Mouse (Mus musculus) gastrocnemius, postnatal 10 days (tissue): ENCODE measurements around the gene Pak6. TPM values are rescaled to one million over a fixed set of nuclear protein-coding genes. Genes with fewer than 3 reads are reported as not detected.

Source experiments
- DNase-seq: peaks from one replicate; pipeline ENCODE4 v3.0.0; 2021; ENCODE audit warnings: mixed read lengths
- total RNA-seq, 2 experiments: library from RNA; stranded (reverse); gene quantifications; 2 replicates each; pipeline ENCODE4 v1.2.3; 2021

The Pak6 gene
- total RNA-seq, 2 experiments from 2014 or later, result 0.33 to 0.43 TPM

DNA sequence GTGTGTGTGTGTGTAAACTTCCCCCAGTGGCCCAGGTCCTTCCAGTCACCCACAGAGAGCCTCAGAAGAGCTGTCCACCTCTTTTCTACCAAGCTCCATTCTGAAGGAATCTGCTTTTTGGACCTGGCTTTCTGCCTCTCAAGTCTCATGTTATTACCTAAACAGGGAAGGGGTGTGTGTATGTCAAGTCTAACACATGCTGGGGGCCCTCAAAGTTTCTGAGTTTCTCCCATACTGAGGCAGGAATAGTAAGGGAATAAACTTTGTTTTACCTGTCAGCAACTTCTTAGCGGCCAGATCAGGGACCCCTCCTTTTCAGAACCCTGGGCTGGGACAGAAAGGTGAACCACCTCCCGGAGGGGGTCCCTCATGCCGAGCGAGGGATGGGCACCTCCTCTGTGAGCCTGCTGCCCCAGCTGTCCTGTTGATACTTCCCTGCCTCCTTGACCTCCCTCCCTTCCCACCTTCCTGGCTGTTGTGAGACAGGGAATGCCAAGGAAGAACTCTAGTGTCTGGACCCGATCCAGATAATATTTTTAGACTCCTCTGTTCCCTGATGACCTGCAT lies 34.3 kb downstream of the Pak6 start:
- no peak for DNase-seq

DNA sequence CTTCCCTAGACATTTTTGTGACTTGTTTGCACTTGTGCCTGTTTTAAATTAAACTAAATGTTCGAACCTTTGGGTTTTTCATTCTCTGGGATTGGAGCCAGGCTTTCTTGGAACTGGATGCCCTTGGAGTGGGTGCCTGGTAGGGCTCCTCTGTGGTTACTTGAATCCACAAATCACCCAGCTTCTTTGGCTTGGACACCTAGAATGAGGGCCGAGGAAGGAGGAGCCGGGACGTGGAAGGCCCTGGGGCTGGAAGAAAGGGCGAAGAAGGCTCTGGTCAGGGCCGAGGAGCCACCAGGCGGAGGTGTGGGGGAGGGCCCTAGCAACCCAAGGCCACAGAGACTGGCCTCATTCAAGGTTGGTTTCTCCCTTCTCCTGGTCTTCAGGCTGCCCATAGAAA lies 34.9 kb downstream of the Pak6 start:
- DNase-seq, result no peak

- DNase-seq, result peak; percentile 94
Measured at GRCm38 (mm10) chr2:118700179-118701062, 37.3 kb downstream of the Pak6 start.

DNA sequence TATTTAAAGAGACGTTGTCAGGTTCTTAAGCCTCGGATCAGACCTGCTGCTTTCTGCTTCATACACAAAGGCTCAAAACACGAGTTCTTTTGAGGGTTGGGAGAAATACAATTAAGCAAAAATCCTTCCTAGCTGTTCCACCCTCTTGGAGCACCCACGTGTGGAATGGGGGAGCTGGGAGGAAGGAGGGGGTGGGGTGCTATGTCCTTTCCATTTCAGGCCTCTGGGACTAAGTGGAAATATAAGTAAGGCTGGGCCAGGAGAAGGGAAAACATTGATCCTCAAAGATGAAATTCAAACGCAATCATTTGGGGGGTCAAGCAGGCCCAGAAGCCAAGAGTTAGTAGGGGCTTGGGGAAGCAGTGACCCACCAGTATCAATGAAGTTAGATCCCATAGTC lies 38.1 kb downstream of the Pak6 start:
- DNase-seq, result no peak

DNA sequence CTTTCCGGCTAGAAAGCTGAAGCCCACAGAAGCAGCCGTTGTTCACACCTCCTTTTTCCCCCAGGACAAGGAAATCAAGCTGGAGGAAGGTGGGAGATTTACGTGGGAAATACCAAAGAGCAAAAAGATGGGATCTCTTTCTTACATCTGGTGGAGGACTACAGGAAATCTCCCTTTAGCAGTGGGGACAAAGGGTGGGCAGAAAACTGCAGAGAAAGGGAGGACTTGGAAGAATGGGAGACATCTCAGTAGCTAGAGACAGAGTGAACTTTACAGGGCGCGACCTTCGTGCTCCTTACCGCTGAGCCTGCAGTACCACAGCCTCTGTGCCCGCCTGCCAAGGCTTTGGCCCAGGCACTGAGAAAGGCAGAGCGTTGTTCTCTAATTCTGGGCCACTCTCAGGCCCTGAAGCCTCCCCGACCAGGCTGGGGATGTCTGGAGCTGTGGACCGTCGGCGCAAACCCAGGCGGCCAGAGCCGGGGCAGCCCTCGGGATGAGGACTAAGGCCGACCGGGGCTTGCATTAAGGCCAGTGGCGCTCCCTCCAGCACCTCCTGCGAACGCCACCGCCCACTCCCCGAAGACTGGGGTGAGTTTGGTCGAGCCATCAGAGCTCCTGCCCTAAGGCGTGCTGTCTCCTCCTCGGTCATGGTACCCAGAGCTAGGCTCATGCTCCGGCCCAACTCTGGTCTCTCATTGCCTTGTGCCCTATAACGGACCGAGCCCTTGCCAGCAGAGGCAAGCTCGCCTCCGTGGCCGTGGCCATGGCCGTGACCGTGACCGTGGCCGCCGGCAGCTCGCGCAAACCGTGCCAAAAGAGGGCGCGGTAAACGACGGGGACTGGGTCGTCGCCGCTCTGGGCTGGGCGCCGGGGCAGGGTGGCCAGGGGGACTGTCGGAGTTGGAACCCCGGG lies 39.1 kb downstream of the Pak6 start:
- no peak for DNase-seq

DNA sequence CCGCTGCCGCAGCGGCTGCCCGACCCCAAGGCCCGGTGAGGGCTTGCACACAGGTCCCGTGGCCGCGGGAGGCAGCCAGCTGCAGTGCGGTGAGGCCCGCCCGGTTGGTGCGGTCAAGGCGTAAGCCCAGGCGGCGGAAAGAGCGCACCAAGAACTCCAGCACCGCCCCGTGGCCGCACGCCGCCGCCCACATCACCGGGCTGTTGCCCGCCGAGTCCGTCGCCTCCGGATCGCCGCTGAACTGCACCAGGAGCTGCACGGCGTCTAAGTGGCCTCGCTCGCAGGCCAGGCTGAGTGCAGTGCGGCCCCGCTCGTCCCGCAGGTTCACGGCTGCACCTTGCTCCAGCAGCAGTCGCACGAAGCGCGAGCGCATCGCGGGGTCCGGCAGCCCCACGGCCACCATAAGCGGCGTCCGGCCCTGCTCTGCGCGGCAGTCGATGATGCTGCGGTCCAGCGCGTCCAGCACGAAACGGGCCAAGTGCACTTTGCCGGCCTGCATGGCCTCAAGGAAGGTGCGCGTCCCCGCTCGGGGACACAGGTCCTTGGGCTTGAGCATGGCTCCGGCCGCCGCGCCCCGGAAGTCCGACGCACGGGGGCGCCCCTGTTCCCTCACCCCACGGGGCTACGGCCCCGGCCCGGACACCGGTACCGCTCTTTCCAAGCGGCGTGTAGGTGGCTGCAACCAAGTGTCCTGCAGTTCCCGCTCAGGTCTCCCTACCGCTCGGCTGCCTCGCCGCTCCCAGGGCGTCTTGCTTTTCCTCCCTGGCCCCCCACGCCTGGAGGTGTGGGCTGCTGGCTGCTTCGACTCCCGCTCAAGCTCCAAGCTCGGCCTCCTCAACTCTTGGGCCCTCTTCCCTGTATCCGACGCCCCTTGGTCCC lies 40.0 kb downstream of the Pak6 start:
- peak; percentile 47 for DNase-seq

DNA sequence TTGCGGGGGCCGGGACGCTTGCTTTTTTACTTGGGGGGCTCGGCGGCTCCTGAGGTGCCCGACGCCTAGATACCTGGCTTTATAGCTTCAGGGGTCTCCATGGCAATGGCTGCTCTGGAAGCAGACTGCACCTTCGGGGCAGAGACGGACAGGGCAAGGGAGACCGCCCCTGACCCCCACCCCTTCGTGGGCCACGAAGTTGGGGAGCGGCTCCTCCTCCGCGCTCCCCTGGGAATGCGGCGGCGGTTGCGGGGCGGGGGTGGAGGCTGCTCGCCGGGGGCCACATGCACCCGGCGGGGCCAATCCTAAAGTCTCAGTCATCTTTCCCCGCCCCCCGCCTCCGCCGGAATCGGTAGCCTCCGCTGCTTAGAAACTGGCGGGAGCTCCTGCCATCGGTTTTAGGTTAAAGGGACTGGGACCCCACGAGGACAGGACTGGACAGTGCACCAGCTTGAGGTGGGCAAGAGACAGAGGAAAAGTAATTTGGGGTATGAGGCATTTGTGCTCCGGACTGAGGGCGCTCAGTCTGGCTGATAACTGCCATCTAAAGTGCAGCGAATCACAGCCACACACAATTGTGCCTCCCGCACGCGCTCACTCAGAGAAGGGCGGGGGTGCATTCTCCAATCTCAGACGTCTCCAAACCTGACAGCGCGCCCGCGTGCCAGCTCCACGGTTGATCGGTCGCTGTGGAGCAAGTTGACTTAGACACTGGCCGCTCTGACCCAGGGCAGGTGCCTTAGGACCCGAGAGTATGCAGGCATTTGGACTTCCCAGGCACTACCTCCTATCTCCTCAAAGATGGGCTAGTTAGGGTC lies 41.0 kb downstream of the Pak6 start, which contains the start of gene Ankrd63:
Gene Ankrd63 (minus strand): TSS at position 51 of the 818 bp plus-strand sequence.
- no peak for DNase-seq

DNA sequence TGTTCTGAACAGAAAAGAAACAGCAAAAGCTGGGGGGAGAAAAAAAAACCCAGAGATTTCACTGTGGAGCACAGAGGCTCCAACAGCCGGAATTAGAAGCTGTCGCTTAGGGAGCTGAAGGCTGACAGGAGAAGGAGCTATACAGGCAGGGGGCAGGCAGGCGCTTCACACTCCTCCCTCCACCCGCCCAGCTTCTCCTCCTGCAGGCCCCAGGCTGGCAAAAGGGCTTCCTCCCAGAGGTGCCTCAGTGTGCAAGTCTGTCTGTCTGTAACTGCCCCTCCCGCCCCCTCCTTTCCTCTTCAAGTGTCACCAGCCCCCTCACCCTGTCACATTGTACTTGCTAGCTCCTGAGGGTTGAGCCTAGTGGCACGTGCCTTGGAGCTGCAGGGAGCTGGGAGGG lies 43.3 kb downstream of the Pak6 start:
- DNase-seq, result no peak

GRCm38 (mm10) chr2:118708472-118708871 lies 45.4 kb downstream of the Pak6 start:
- DNase-seq, result no peak

GRCm38 (mm10) chr2:118709655-118710221 lies 46.6 kb downstream of the Pak6 start:
- DNase-seq, result no peak

DNA sequence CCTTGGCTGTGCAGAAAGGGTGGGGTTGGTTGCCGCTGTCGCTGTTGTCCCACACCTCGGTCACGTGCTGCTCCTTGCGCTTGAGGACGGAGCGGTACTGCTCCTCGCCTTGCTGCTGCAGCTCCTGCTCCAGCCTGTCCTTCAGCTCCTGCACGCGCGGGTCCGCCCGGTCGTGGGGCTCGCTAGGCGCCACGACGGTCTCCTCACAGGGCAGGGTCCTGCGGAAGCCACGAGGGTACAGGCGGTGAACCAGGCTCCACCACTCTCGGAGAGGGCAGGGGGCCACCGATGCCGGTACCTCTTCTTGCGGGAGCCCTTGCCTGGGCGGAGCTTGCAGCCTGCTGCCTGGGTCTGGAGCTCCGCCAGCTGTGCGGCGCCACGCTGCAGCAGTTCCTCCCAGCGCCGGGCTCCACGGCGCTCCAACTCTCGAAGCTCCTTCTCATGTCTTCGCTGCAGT lies 48.0 kb downstream of the Pak6 start:
- peak; percentile 69 for DNase-seq

GRCm38 (mm10) chr2:118713631-118714030 lies 50.5 kb downstream of the Pak6 start:
- DNase-seq, result no peak

DNA sequence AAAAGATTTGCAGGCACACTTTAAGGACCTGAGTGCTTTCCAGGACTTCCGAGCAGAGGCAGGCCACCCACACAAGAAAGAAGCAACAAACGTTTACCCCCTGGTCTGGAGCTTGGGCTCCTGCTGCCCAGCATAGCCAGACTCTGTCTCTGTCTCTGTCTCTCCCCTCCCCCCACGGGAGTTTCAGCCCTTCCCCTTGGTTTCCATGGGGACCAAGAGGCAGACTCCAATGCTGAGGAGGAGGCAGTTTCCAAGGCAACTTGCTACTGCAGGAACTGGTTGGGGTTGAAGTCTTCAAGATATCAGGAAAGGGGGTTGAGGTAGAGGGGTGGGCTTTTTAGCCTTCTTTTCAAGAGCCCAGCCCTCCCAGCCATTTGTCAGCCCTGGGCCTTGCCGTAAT lies 51.1 kb downstream of the Pak6 start:
- no peak for DNase-seq

DNA sequence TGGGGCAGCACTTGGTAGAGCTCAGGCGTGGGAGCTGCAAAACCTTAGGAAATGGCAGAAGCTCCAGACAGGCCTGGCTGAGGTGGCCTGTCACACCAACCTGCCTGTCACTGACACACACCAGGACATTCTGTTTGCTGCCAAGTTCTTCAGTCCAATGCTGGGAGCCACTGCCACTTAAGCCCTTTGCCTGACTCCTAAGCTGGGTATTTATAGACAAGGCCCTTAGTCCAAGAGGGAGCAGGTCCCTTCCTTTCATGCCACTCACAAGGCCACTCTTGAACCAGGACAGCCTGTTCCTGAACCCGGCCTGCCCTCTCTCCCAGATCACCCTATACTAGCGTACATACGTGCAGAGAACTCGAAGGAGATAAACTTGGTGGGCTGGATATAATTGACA lies 53.6 kb downstream of the Pak6 start:
- no peak for DNase-seq

- DNase-seq, result no peak
Measured at GRCm38 (mm10) chr2:118723693-118724486, 60.8 kb downstream of the Pak6 start.

GRCm38 (mm10) chr2:118725511-118725910 lies 62.4 kb downstream of the Pak6 start:
- no peak for DNase-seq

DNA sequence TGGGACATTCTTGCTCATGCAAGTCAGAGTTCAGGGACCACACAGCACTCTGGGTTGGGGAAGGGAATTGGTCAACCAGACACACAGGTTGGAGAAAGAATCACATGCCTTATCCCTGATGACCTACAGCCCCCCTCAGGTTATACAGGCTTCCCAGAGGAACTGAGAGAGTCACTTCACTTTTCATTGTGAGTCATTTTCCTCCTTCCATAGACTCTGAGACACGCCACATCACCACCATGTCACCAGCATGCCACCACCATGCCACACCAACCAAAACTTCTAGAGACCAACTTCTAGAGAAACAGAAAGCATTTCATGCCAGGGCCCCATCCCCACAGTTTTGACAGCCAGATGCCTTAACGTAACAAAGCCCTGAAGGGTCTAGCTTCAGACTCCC lies 63.8 kb downstream of the Pak6 start:
- DNase-seq, result no peak

DNA sequence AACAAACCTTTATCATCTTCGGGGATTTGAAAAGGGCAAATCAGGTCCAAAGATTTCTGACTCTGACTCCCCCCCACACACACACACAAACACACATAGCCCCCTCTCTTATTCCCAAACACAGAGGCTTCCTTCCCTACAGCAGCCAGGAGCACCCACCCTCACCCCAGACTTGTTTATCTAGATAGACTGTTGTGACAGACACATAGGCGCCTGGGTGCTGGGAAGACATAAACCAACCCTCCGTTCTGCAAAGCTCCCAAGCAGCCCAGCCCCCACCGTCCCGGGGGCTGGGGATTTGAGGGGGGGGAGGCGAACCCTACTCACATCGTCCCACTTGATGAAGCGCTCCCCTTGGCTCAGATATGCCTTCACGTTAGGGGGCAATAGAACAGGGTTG lies 64.8 kb downstream of the Pak6 start:
- no peak for DNase-seq

DNA sequence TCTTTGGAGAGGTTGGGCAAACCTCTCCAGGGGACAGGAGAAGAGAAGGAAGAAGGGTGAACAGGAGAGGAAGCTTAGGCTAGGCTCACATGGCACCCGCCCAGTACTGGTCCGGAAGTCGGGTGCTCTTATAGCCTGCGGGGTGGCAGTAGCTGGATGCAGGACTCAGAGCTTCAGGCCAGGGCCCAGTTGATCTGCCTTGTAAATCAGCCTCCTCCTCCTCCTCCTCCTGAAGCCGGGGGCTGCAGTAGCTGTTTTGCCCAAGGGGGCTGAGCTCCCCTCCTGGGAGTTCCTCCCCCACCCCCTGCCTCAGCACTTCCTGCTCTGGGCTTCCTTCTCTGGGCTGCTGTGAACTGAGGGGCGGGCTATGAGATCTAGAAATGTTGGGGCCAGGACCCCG lies 65.2 kb downstream of the Pak6 start, which contains the start of gene Plcb2:
Gene Plcb2 (minus strand): TSS at position 102 of the 400 bp plus-strand sequence.
- DNase-seq, result no peak
